Mouse (Mus musculus) right cerebral cortex, postnatal 36 days (tissue): ENCODE data around the gene Lonp2.

Experiments used
- DNase-seq, 2 experiments: peaks; one replicate each; pipeline ENCODE4 v3.0.0; 2022; ENCODE audit warnings: low spot score in 2 of 2, mixed read lengths in 1 of 2

Gene Lonp2

GRCm38 (mm10) chr8:86623551-86623910 lies 312 bp upstream of the Lonp2 start:
- DNase-seq, result no peak

GRCm38 (mm10) chr8:86624915-86625314 lies 1.1 kb downstream of the Lonp2 start:
- no peak for DNase-seq

GRCm38 (mm10) chr8:86630212-86630611 lies 6.4 kb downstream of the Lonp2 start:
- no peak for DNase-seq

GRCm38 (mm10) chr8:86631395-86631794 lies 7.6 kb downstream of the Lonp2 start:
- DNase-seq, result no peak

- DNase-seq, result no peak
Observed at GRCm38 (mm10) chr8:86637826-86638225, 14.0 kb downstream of the Lonp2 start.

- DNase-seq, result no peak
Observed at GRCm38 (mm10) chr8:86638981-86639380, 15.1 kb downstream of the Lonp2 start.

- DNase-seq, result no peak
Observed at GRCm38 (mm10) chr8:86642682-86643081, 18.8 kb downstream of the Lonp2 start.

GRCm38 (mm10) chr8:86644661-86645060 lies 20.8 kb downstream of the Lonp2 start:
- DNase-seq, result no peak

GRCm38 (mm10) chr8:86647771-86648170 lies 23.9 kb downstream of the Lonp2 start:
- DNase-seq, result no peak

GRCm38 (mm10) chr8:86651416-86651815 lies 27.6 kb downstream of the Lonp2 start:
- peak; percentile 71 to 87 for DNase-seq

- DNase-seq, result no peak
Observed at GRCm38 (mm10) chr8:86652546-86652945, 28.7 kb downstream of the Lonp2 start.

GRCm38 (mm10) chr8:86654578-86654977 lies 30.7 kb downstream of the Lonp2 start:
- DNase-seq, result no peak

- no peak for DNase-seq
Observed at GRCm38 (mm10) chr8:86668750-86669149, 44.9 kb downstream of the Lonp2 start.

GRCm38 (mm10) chr8:86669259-86669658 lies 45.4 kb downstream of the Lonp2 start:
- no peak for DNase-seq

GRCm38 (mm10) chr8:86686629-86687028 lies 62.8 kb downstream of the Lonp2 start:
- no peak for DNase-seq

- no peak for DNase-seq
Observed at GRCm38 (mm10) chr8:86692107-86692506, 68.3 kb downstream of the Lonp2 start.

GRCm38 (mm10) chr8:86694011-86694410 lies 70.2 kb downstream of the Lonp2 start:
- DNase-seq, result no peak

GRCm38 (mm10) chr8:86695703-86696102 lies 71.9 kb downstream of the Lonp2 start:
- no peak for DNase-seq

GRCm38 (mm10) chr8:86698811-86699421 lies 75.1 kb downstream of the Lonp2 start:
- DNase-seq, result no peak

GRCm38 (mm10) chr8:86699471-86699870 lies 75.6 kb downstream of the Lonp2 start:
- DNase-seq, result no peak

GRCm38 (mm10) chr8:86702453-86702852 lies 78.6 kb downstream of the Lonp2 start:
- DNase-seq, result no peak

- no peak for DNase-seq
Observed at GRCm38 (mm10) chr8:86705317-86705716, 81.5 kb downstream of the Lonp2 start.

- no peak for DNase-seq
Observed at GRCm38 (mm10) chr8:86706756-86707155, 82.9 kb downstream of the Lonp2 start.

- peak; percentile 26 to 39 for DNase-seq
Observed at GRCm38 (mm10) chr8:86707873-86708272, 84.0 kb downstream of the Lonp2 start.
